Mouse (Mus musculus) T-helper 1 cell (primary cell): ENCODE data around the gene Ephb3.

Experiments used
- in situ Hi-C: fragments of 300-600 bp; cut with MboI, MseI; formaldehyde crosslinking; loops from one replicate; pipeline ENCODE4 v1.15.1; 2025; ENCODE audit warnings: high pct_unique_total_duplicates

Ephb3 gene

DNA sequence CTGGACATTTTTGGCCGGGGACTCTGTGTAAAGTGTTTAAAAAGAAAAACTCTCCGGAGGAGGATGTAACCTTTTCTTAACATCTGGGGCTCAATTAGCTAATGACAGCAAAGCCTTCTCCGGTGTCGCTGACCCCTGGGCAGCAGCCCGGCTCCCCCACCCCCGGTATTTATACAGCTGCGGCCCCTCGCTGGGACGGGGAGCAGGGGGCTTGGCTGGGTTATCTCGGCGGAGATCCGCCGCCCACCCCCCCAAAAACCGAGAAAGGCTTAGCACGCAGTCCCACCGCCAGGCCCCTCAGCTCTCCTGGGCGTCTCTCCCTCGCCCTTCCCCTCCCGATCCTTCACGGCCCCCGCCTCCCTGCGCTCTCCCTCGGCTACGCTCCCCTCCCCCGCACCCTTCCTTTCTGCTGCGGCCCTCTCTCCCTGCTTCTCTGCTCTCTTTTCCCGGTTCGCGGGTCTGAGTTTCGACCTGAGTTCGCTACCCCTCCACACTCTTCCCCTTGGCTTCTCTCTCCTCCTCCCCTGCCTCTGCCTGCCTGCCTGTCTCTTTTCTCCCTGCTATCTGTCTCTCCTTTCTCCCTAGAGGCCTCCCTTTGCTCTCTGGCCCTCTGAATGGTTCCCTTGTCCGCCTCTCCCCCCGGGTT is 42.0 kb downstream of the Ephb3 start:
- in situ Hi-C loops, result no loop called here

DNA sequence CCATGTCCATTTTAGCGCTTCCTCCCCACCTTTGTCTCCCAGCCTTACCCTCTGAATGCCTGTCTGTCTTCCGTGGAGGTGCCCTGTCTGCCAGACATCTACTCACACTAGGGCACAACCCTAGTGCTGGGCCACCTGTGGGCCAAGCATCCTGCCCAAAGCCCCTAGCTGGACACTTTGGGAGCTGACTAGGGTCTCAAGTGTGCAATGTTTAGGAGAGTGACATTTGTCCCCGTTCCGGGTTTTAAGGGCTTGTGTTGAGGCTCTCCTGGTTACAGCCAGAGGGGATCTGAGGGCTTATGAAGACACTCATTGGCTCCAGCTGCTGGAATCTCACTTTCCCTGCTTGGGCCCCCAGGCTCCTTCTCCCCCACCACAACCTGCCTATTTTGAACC is 42.5 kb downstream of the Ephb3 start:
- in situ Hi-C loops, result no loop called here

DNA sequence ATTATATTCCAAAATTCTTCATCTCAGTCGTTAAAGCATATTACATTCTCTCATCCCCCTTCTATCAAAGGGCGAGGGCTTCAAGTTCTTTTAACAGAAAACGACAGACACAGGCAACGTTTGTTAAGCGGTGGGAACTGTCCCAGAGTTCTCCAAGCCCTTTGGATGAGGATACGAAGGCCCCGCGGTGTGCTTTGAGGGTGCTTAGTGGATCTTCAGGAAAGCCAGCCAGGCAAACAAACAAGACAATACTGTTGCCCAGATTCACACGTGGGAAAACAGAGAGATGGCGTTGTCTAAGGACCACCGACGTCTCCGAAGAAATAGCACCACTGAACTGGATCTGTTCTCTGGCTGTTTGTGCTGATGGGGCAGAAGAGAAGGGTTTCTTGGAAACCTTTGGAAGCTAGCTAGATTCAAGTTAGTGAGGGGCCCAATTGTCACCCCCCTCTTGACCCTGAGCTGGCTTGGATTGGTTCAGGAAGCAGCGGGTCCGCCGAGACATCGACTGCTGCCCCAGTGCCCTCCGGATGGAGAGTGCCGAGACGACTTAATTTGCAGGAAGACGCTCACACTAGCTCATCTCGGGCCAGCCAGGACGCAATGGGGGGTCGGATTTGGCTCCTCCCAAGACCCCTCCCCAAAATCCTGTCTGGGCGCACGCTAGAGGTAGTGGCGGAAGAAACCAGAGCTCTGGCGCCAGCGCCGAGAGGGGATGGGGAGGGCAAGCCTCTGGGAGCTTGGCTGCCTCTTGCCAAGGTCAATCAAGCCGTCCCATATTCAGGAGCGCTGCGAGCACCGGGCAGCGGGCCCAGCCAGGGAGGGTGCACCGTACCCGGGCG is 43.5 kb downstream of the Ephb3 start:
- in situ Hi-C loops, result no loop called here

DNA sequence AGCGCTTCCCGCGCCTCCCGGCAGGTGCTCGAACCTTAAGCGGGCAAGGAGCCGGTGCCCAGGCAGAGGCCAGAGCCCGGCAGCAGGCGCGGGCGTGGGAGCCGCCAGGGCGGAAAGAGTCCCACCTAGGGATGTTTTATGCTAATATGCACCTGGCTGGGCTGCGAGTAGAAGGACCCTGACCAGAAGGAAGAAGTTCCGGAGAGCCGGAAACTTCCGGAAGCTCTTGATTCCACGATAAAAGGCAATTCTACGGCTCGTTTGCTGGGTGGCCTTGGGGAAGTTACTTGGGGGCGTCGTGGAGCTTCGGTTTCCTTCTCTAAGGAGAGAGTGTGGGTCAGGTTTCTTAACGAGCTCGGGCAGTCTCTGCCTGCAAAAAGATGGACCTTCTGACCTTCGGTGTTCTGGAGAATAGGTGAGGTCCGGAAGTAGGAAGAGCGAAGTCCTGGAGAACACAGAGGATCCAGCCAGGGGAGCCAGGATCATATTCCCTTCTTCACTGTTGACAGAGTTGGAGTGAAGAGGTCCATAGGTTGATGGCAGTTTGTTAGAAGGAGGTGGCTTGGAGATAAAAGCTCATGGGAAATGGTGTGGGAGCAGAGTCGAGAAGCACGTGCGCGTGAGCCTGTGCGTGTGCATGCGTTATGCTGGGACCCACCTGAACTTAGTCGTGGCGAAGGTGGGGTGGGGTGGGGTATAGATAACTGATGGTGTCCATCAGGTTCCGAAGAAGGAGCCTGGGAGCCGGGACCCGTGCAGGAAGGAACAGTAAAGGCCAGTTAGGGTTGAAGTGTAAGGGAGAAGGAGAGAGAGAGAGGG is 44.4 kb downstream of the Ephb3 start:
- in situ Hi-C loops, result no loop called here

DNA sequence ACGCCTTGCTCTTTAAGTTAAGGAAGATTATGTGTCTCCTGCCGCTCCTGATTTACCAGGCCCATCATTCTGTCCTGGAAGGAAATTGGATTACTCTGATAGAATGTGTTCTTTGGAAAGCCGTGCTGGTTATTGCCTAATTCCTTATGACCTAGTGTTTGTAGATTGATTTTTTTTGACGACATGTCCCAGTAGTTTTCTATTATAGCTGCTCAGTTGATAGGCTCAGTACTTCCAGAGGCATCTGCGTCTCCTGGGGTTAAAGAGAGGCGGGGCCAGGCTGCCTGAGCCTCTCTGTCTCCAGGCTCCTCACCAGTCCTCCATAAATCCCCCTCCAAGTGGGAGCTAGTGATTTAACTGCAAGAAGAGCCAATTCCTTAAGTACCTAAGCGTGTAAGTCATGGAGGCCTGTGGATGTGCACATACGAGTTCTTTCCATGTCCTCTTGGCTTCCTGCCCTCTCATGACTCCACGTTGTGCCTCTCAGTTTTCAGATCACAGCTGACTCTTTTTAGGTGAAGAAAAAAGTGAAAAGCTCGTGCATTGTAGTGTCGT is 47.9 kb downstream of the Ephb3 start:
- in situ Hi-C loops, result no loop called here

DNA sequence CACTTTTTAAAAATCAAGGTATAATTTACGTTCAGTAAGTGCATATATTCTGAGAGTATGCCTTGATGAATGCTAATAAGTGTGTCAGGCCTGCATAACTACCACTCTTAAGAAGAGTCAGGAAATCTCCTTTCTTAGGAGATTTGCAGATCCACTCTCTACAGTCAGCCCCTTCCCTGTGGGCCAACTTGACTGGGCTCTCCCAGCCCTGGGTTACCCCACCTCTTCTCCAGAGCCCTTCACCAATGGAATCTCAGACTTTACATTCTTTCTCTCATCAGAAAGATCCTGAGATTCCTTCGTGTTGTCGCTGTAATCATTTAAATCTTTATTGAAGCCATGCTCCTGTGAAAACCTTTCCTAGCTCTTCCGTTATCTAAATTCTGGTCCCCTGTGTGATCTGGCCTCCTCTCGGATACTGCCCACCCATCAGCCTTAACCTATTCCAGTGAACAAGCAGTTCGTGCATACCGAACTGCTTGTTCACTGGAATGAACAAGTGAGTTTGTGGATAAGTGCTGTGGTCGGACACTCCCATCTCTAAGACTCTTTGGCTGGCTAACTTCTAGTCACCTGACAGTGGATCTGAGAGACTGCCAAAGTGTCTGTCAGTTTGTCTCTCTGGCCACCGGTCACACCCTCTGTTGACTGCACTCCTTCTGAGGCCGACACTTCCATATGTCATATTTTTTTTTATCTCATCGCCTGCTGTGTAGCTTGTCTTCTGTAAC is 51.2 kb downstream of the Ephb3 start:
- in situ Hi-C loops, result no loop called here

DNA sequence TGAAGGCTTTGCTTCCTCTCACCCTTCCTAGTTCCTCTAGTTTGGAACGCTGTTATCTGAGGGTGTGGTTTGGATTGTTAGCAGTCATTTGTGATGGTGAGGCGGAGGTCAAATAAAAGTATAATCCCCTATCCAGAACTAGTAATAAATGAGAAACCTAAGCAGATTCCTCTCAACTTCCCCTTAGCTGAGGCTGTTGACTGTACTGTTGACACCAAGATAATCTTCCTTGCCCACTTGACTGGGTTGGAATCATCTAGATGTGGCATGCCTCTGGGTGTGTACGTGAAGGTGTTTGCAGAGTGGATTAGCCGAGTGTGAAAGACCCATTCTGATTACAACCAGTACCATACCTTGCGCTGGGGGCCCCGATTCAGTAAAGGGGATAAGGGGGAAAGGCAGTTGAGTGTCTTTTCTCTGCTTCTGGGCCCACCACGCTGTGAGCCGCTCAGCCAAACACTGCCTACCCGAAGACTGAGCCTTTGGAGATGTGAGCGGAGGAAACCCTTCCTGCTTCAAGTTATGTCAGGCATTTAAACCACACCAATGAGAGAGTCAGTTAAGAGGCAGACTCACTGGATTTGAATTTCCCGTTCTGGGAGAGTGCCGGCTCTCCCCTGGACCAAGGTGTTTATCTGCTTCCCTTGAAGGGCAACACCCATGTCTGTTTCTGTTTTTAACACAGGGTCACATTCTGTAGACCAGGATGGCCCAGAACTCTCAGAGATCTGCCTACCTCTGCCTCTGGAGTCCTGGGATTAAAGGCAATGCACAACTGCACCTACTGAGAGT is 52.2 kb downstream of the Ephb3 start:
- in situ Hi-C loops, result no loop called here

DNA sequence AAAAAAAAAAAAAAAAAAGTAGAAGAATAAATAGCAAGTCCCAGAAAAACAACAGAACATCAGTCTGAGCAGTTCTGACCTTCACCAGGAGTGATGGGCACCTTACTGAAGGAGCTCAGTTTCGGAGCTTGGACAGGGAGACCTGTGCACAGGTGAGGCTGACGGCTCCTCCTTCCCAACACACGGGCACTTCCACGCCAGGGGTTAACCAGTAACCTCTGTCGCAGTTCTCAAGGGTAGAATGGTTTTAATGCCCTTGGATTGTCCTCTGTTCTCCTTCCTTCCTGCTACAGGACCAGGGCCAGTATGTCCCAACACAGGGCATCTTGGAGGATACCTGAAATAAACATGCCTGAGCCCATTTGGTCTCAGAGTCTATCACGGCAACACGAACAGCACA is 60.9 kb downstream of the Ephb3 start:
- in situ Hi-C loops, result no loop called here

DNA sequence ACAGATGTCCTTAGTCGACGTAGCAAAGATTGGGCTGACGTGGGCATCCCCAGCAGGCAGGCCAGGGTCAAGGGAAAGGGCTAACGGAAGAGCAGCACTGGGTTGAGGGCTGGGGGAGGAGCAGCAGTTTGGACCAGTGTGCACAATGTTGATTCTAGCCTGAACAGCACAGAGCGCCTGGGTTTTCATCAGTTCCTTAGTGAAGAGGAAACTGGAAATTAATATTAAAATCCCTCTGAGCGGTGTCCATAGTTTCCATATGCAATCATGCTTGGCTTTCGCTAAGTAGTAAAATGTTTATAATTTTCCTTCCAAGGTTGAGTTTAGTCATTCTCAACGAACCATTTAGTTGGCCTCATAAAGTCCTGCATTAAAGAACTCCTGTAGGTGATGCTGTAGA is 65.2 kb downstream of the Ephb3 start:
- in situ Hi-C loops, result no loop called here

DNA sequence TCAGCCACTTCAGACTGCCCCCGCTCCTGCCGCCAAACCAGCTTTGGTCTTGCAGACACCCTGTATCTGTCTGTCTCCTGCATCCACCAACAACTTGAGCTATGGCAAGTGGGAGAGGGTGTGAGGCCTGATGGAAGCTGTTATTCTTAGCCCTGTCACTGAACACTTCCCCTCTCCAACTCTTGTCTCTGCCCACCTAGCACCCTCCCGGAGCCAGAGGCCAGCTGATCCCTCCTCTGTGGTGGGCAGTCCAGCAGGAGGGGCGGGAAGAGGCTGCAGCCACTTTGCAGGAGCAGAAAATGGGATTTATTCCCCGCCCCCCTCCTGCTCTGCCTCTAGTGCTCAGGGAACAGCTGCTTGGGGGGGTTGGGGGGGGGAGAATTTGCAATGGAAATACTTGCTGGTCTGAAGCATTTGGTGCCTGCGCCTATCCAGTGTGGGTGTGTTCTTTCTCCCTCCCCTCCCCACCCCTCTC is 67.3 kb downstream of the Ephb3 start:
- in situ Hi-C loops, result no loop called here

DNA sequence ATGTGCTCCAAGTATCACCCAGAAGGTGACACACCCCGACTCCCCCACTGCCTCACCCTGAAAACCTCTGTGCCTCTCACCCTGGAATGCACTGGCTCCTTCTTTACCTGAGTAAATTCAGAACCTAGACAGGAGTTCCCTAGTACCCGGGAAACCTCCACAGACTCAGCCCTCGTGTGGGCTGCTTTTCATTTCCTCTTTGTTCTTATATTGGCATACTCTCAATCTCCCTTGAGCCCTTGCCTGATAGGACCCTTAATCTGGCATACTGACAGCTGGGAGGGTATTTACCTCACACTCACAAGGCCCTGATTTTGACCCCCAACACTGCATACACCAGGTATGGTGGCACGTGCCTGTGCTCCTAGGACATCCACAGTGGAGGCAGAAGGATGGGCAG is 68.2 kb downstream of the Ephb3 start:
- in situ Hi-C loops, result no loop called here
